Mouse (Mus musculus) natural killer cell, adult 2 months (primary cell): ENCODE measurements around the gene Lca5l.

Source experiments
- DNase-seq, 2 experiments: peaks; one replicate each; pipeline ENCODE4 v3.0.0; 2022; ENCODE audit warnings: low spot score in 2 of 2

Lca5l gene

GRCm38 (mm10) chr16:96191531-96192506 is at the start of gene Lca5l:
Lca5l (minus strand) TSS chr16:96192271.
- DNase-seq = peak; percentile 85 to 91

- DNase-seq = no peak
Observed at GRCm38 (mm10) chr16:96235366-96235970, 43.4 kb upstream of the Lca5l start, which contains the start of gene B3galt5. B3galt5 (plus strand) TSS chr16:96235801.

- no peak for DNase-seq
Observed at GRCm38 (mm10) chr16:96233996-96234395, 41.9 kb upstream of the Lca5l start.

GRCm38 (mm10) chr16:96231974-96232373 is 39.9 kb upstream of the Lca5l start:
- no peak for DNase-seq

- DNase-seq = no peak
Observed at GRCm38 (mm10) chr16:96231251-96231650, 39.2 kb upstream of the Lca5l start.

- DNase-seq = peak; percentile 58 to 68
Observed at GRCm38 (mm10) chr16:96230411-96230810, 38.3 kb upstream of the Lca5l start.

GRCm38 (mm10) chr16:96229044-96229555 is 37.0 kb upstream of the Lca5l start:
- DNase-seq = no peak

- DNase-seq = no peak
Observed at GRCm38 (mm10) chr16:96228438-96228837, 36.4 kb upstream of the Lca5l start.

GRCm38 (mm10) chr16:96222452-96222851 is 30.4 kb upstream of the Lca5l start:
- DNase-seq = no peak

GRCm38 (mm10) chr16:96221959-96222358 is 29.9 kb upstream of the Lca5l start:
- DNase-seq = no peak

- DNase-seq = no peak
Observed at GRCm38 (mm10) chr16:96221491-96221890, 29.4 kb upstream of the Lca5l start.

GRCm38 (mm10) chr16:96213027-96213426 is 21.0 kb upstream of the Lca5l start:
- no peak for DNase-seq

- no peak for DNase-seq
Observed at GRCm38 (mm10) chr16:96210856-96211255, 18.8 kb upstream of the Lca5l start.

GRCm38 (mm10) chr16:96209789-96210188 is 17.7 kb upstream of the Lca5l start:
- no peak for DNase-seq

- DNase-seq = no peak
Observed at GRCm38 (mm10) chr16:96201485-96202232, 9.6 kb upstream of the Lca5l start.

GRCm38 (mm10) chr16:96200702-96201028 is 8.6 kb upstream of the Lca5l start:
- no peak for DNase-seq

GRCm38 (mm10) chr16:96199913-96200701 is 8.0 kb upstream of the Lca5l start, which contains the start of gene Sh3bgr:
Sh3bgr (plus strand) TSS chr16:96200450.
- DNase-seq = no peak

GRCm38 (mm10) chr16:96187619-96188018 is 4.5 kb downstream of the Lca5l start:
- no peak for DNase-seq

GRCm38 (mm10) chr16:96179156-96179555 is 12.9 kb downstream of the Lca5l start:
- no peak for DNase-seq

- DNase-seq = no peak
Observed at GRCm38 (mm10) chr16:96175399-96175798, 16.7 kb downstream of the Lca5l start.

GRCm38 (mm10) chr16:96173648-96174047 is 18.4 kb downstream of the Lca5l start:
- no peak for DNase-seq
